ENCODE assay signal across 1 mouse cellular context in genomic region chr6:50558877-50559276, GRCm38 (mm10).
TF ChIP-seq lines count a peak whose summit lies in the region.

No protein-coding gene starts in this region.

TF ChIP-seq in CH12.LX, 34 proteins besides CTCF, POLR2A, EP300 and RAD21:
- 0 out of 2 replicates have a peak, but pooled peaks have one; percentile 14 for TF ChIP-seq ETS1 (conservative IDR thresholded peaks at IDR 0.05; ENCODE audit: low read depth, low read length)
- no peak for TF ChIP-seq MAX (IDR thresholded peaks at IDR 0.05; ENCODE audit: low read length)
- TF ChIP-seq SMC3 (IDR thresholded peaks at IDR 0.05; ENCODE audit: low read depth, low read length) = no peak
- no peak for TF ChIP-seq ZNF384 (IDR thresholded peaks at IDR 0.05; ENCODE audit: low read depth, low read length)
- no peak for TF ChIP-seq USF1 (IDR thresholded peaks at IDR 0.05; ENCODE audit: low read depth, low read length)
- peak; percentile 37; the same call in 1 of the 2 replicates for TF ChIP-seq ELF1 (IDR thresholded peaks at IDR 0.05; ENCODE audit: low read depth, low read length)
- no peak for TF ChIP-seq GABPA (IDR thresholded peaks at IDR 0.05; ENCODE audit: insufficient replicate concordance, low read depth, low read length)
- TF ChIP-seq UBTF (IDR thresholded peaks at IDR 0.05; ENCODE audit: low read depth, low read length) = no peak
- TF ChIP-seq CHD1 (IDR thresholded peaks at IDR 0.05; ENCODE audit: low read depth, low read length) = no peak
